Mouse (Mus musculus): Measurements from ENCODE around the gene Eif4enif1. TPM values are rescaled to one million over a fixed set of nuclear protein-coding genes. Genes with fewer than 3 reads are reported as not detected.

Gene Eif4enif1
- polyA plus RNA-seq, 1 experiment from 2014 or later: 17.7 TPM

DNA sequence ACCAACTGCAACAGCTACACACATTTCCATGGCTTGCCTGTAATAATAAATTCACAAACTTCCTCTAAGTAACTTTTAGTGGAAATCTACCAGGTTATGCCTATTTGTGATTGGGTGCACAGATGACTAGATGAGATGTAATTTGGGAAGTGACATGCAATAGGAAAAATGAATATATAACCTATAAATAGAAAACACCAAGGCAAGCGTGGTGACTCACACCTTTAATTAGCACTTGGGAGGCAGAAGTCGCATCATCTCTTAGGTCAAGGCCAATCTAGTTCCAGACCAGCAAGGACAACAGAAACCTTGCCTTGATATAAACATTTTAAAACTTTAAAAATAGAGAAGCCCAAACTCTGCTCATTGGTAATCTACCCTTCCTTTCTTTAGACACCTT, 45.2 kb downstream of the Eif4enif1 start:
- no peaks in the 10 kb centered on the region for H3K27me3 ChIP-seq (replicated peaks; ENCODE audit: insufficient read depth, low read length)
- H3K27ac ChIP-seq (ENCODE audit: low read length): no peak overlapping the region
- 81% methylated on average over 2 of the region's 2 CpGs for WGBS
- TF ChIP-seq CTCF (IDR thresholded peaks at IDR 0.05): no peak
- TF ChIP-seq EP300 (IDR thresholded peaks at IDR 0.05): no peak
- ATAC-seq (no peak), DNase-seq (ENCODE audit: low spot score) (no peak)
- H3K4me3 ChIP-seq (ENCODE audit: low read depth, low read length): no peak overlapping the region
- H3K9ac ChIP-seq (replicated peaks; ENCODE audit: low read depth): no peak overlapping the region
- no peaks in the 10 kb centered on the region for H3K4me1 ChIP-seq (ENCODE audit: insufficient read depth, low read depth, low read length)
- H3K36me3 ChIP-seq (ENCODE audit: insufficient read depth, low read length): peaks cover 59% of the 10 kb centered on the region
- no peaks in the 10 kb centered on the region for H3K9me3 ChIP-seq (ENCODE audit: low read length)
- H3K4me2 ChIP-seq (replicated peaks; ENCODE audit: low read depth, low read length): no peak overlapping the region

DNA sequence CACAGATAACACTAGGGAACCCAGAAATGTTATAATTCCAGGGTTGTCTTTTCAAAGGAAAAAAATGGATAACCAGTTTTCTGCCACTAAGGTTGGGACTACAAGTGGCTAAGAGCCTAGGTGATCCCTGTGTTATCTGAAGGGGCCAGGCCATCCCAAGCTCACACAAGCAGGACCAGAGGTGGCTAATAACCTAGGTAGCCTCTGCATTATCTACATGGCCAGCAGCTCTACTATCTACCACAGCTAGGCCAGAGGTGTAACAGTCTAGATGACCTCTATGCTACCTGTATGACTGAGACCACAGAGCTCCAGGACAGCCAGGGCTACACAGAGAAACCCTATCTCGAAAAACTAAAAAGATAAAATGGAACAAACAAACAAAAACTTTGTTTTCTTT, 57.3 kb downstream of the Eif4enif1 start:
- no peaks in the 10 kb centered on the region for H3K9me3 ChIP-seq (ENCODE audit: low read length)
- H3K27ac ChIP-seq (ENCODE audit: low read length): no peak overlapping the region
- peaks cover 24% of the 10 kb centered on the region for H3K36me3 ChIP-seq (ENCODE audit: insufficient read depth, low read length)
- TF ChIP-seq EP300 (IDR thresholded peaks at IDR 0.05) (no peak), CTCF (IDR thresholded peaks at IDR 0.05) (no peak)
- H3K4me3 ChIP-seq (ENCODE audit: low read depth, low read length): no peak overlapping the region
- no peak overlapping the region for H3K9ac ChIP-seq (replicated peaks; ENCODE audit: low read depth)
- no peaks in the 10 kb centered on the region for H3K27me3 ChIP-seq (replicated peaks; ENCODE audit: insufficient read depth, low read length)
- no peaks in the 10 kb centered on the region for H3K4me1 ChIP-seq (ENCODE audit: insufficient read depth, low read depth, low read length)
- DNase-seq (ENCODE audit: low spot score) (no peak), ATAC-seq (no peak)
- 87% methylated on average over 1 of the region's 1 CpGs for WGBS
- H3K4me2 ChIP-seq (replicated peaks; ENCODE audit: low read depth, low read length): no peak overlapping the region

DNA sequence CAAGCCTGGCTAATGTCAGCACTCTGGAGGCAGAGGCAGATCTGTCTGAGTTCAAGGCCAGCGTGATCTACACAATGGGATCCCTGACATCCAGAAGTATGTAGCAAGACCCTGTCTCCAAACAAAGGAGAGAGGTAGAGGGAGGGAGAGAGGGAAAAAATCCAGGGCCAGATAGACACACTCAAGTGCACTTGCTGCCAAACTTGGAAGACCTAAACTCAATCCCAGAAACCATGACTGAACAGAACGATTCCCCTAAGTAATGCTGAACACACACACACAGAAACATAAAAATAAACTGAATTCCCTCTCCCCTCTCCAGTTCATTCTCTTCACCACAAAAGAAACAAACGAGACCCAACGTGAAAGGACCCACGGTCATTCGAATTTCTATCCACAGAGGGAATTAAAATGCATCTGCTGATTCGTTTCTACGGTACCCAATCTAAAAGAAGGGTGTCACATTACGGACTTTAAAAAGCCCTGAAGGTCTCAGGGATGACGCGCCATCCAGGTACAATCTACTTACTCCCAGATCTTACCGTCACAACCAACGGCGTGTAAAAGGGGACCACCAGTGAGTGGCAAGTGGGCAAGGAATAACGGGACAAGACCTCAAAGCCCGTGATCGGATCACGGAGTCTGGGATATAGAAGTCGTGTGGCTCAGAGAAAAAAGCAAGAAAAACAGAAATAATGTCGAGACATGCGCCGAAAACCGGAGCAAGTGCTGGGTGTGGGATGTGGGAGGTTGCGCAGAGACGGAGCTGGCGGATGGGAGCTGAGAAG, 63.3 kb downstream of the Eif4enif1 start:
- Histone ChIP-seq H3K9me3 (ENCODE audit: low read length) (no peaks in the 10 kb centered on the region), H3K4me2 (replicated peaks; ENCODE audit: low read depth, low read length) (peak overlapping the region; percentile 79), H3K27me3 (replicated peaks; ENCODE audit: insufficient read depth, low read length) (no peaks in the 10 kb centered on the region), H3K9ac (replicated peaks; ENCODE audit: low read depth) (peak overlapping the region; percentile 99), H3K4me1 (ENCODE audit: insufficient read depth, low read depth, low read length) (no peaks in the 10 kb centered on the region), H3K27ac (ENCODE audit: low read length) (peak overlapping the region; percentile 89), H3K36me3 (ENCODE audit: insufficient read depth, low read length) (peaks cover 8% of the 10 kb centered on the region; the same call in 1 of the 2 replicates), H3K4me3 (ENCODE audit: low read depth, low read length) (peak overlapping the region; percentile 91)
- DNase-seq (ENCODE audit: low spot score) (peak; percentile 68), ATAC-seq (no peak)
- under 1% methylated on average over 26 of the region's 26 CpGs for WGBS
- no peak for TF ChIP-seq CTCF (IDR thresholded peaks at IDR 0.05)
- TF ChIP-seq EP300 (IDR thresholded peaks at IDR 0.05): no peak

DNA sequence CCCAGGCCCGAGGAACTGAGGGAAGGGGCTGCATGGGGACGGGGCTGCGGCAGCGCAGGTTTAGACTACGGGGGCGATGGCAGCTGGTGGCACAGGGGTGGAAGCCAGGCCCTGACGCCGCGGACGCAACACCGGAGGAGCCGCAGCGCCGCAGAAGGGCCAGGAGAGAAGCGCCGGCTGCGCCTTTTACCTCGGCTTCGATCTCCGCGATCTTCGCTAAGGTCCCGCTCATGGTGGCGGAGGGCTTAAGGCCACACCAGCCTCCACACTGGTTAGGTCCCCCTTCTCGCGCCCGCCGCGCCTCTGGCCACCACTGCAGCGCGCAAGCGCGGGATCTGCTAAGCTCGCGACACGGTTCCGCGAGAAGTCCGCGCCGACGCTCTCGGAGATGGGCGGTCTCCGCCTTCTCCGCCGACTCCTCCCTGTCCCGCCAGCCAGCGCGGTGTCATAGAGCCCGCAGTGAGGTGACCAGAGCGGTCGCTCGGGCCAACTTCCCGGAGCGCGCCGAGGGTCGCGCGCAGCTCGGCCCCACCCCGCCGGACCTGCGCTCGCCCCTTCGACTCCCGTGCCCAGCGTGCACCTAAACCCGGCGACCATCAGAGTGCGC, 64.0 kb downstream of the Eif4enif1 start, which contains the start of gene Drg1:
Gene Drg1 (minus strand): TSS at position 337 of the 607 bp plus-strand sequence.
- H3K27me3 ChIP-seq (replicated peaks; ENCODE audit: insufficient read depth, low read length): no peaks in the 10 kb centered on the region
- WGBS: 3% methylated on average over 43 of the region's 72 CpGs
- TF ChIP-seq CTCF (IDR thresholded peaks at IDR 0.05): no peak
- no peak for TF ChIP-seq EP300 (IDR thresholded peaks at IDR 0.05)
- peak within 1 kb of the TSS; percentile 79 for H3K4me2 ChIP-seq (replicated peaks; ENCODE audit: low read depth, low read length)
- peak within 1 kb of the TSS; percentile 89 for H3K27ac ChIP-seq (ENCODE audit: low read length)
- no peaks in the 10 kb centered on the region for H3K9me3 ChIP-seq (ENCODE audit: low read length)
- no peaks in the 10 kb centered on the region for H3K4me1 ChIP-seq (ENCODE audit: insufficient read depth, low read depth, low read length)
- DNase-seq (ENCODE audit: low spot score) (peak; percentile 99), ATAC-seq (peak; percentile 99)
- 0 out of 2 replicates have a peak, but pooled peaks cover 4% of the 10 kb centered on the region for H3K36me3 ChIP-seq (ENCODE audit: insufficient read depth, low read length)
- H3K9ac ChIP-seq (replicated peaks; ENCODE audit: low read depth): peak within 1 kb of the TSS; percentile 99
- H3K4me3 ChIP-seq (ENCODE audit: low read depth, low read length): peak within 1 kb of the TSS; percentile 91

DNA sequence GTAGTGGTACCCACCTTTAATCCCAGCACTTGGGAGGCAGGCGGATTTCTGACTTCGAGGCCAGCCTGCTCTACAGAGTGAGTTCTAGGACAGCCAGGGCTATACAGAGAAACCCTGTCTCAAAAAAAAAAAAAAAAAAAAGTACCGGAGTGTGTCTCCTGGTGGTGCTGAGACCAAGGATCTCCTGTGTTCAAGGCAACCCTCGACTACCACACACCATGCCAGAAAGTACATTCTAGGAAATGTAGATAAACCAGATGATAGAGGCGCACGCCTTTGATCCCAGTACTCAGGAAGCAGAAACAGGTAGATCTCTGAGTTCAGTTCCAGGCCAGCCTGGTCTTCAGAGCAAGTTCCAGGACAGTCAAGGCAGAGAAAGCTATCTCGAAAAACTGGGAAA, 64.9 kb downstream of the Eif4enif1 start:
- no peaks in the 10 kb centered on the region for H3K9me3 ChIP-seq (ENCODE audit: low read length)
- H3K9ac ChIP-seq (replicated peaks; ENCODE audit: low read depth): 0 out of 2 replicates have a peak overlapping the region, but pooled peaks have one; percentile 99
- H3K27ac ChIP-seq (ENCODE audit: low read length): peak overlapping the region; percentile 89; the same call in 1 of the 2 replicates
- TF ChIP-seq CTCF (IDR thresholded peaks at IDR 0.05) (peak; percentile 15; the same call in 1 of the 2 replicates), EP300 (IDR thresholded peaks at IDR 0.05) (no peak)
- H3K4me1 ChIP-seq (ENCODE audit: insufficient read depth, low read depth, low read length): no peaks in the 10 kb centered on the region
- DNase-seq (ENCODE audit: low spot score) (peak; percentile 14), ATAC-seq (no peak)
- WGBS: 45% methylated on average over 7 of the region's 7 CpGs
- no peaks in the 10 kb centered on the region for H3K36me3 ChIP-seq (ENCODE audit: insufficient read depth, low read length)
- no peaks in the 10 kb centered on the region for H3K27me3 ChIP-seq (replicated peaks; ENCODE audit: insufficient read depth, low read length)
- peak overlapping the region; percentile 79 for H3K4me2 ChIP-seq (replicated peaks; ENCODE audit: low read depth, low read length)
- peak overlapping the region; percentile 91 for H3K4me3 ChIP-seq (ENCODE audit: low read depth, low read length)

DNA sequence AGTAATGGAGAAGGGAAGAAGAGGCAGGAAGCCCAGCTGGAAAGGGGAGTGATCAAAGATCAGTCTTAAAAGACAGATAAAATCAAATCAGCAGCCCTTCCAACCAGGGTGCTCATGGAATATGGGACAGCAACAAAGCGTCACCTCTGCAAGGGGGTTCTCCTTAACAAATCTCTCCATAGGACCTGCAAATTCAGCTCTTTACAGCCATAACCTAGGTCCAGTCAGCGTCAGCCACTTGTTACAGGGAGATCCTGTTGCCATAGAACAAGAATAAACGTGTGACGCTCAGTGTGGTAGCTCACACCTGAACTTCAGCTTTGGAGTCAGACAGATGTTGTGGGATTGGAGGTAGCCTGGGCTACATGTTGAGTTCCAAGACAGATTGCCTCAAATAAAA, 67.0 kb downstream of the Eif4enif1 start:
- 36% methylated on average over 4 of the region's 4 CpGs for WGBS
- Histone ChIP-seq H3K27ac (ENCODE audit: low read length) (no peak overlapping the region), H3K4me3 (ENCODE audit: low read depth, low read length) (no peak overlapping the region), H3K9ac (replicated peaks; ENCODE audit: low read depth) (no peak overlapping the region), H3K4me1 (ENCODE audit: insufficient read depth, low read depth, low read length) (no peaks in the 10 kb centered on the region), H3K27me3 (replicated peaks; ENCODE audit: insufficient read depth, low read length) (no peaks in the 10 kb centered on the region), H3K4me2 (replicated peaks; ENCODE audit: low read depth, low read length) (no peak overlapping the region), H3K9me3 (ENCODE audit: low read length) (no peaks in the 10 kb centered on the region), H3K36me3 (ENCODE audit: insufficient read depth, low read length) (no peaks in the 10 kb centered on the region)
- TF ChIP-seq CTCF (IDR thresholded peaks at IDR 0.05) (no peak), EP300 (IDR thresholded peaks at IDR 0.05) (no peak)
- no peak for ATAC-seq
- DNase-seq (ENCODE audit: low spot score): no peak
